Mouse (Mus musculus) CD4-positive naive resting alpha-beta T cell, adult 57 days (primary cell): Measurements from ENCODE around the gene 1700020A23Rik. TPM values are rescaled to one million over a fixed set of nuclear protein-coding genes. Genes with fewer than 3 reads are reported as not detected.

ENCODE experiments used
- total RNA-seq: library from RNA; stranded (reverse); gene quantifications from one replicate; pipeline ENCODE4 v1.2.4, GENCODE M21; 2023

Gene 1700020A23Rik
- not detected for total RNA-seq

GRCm38 (mm10) chr2:130404939-130405338, at the start of gene 1700020A23Rik, which contains the start of gene Gm28372:
Gene 1700020A23Rik, plus strand, starts transcription at chr2:130405259.
Gene Gm28372, plus strand, starts transcription at chr2:130405239.

GRCm38 (mm10) chr2:130397186-130397985, 7.7 kb upstream of the 1700020A23Rik start, which contains the start of gene Cpxm1:
Gene Cpxm1, minus strand, starts transcription at chr2:130397574.

GRCm38 (mm10) chr2:130406178-130406577, 1.1 kb downstream of the 1700020A23Rik start, which contains the start of gene Tmem239:
Gene Tmem239, plus strand, starts transcription at chr2:130406478.

GRCm38 (mm10) chr2:130424126-130424853, 19.2 kb downstream of the 1700020A23Rik start, which contains the start of the genes Vps16 and Pced1a:
Gene Vps16, plus strand, starts transcription at chr2:130424339.
Gene Pced1a, minus strand, starts transcription at chr2:130424701.

GRCm38 (mm10) chr2:130449794-130450433, 44.9 kb downstream of the 1700020A23Rik start, which contains the start of gene Ptpra:
Gene Ptpra, plus strand, starts transcription at chr2:130450278.

Other genes starting within 250 kb of the 1700020A23Rik start
- 191 TPM for gene Snrpb, start 225.9 kb upstream of the 1700020A23Rik start, total RNA-seq
- not detected for gene Tmc2, start 210.1 kb upstream of the 1700020A23Rik start, total RNA-seq
- gene Nop56, start 130.8 kb upstream of the 1700020A23Rik start, total RNA-seq: 424 TPM
- 127 TPM for gene Idh3b, start 120.7 kb upstream of the 1700020A23Rik start, total RNA-seq
- gene Ebf4, start 110.1 kb upstream of the 1700020A23Rik start, total RNA-seq: not detected
- gene Cpxm1, start 7.7 kb upstream of the 1700020A23Rik start, total RNA-seq: 0.65 TPM
- not detected for gene Gm28372, start within 50 bp of the 1700020A23Rik start, total RNA-seq
- gene Tmem239, start 1.2 kb downstream of the 1700020A23Rik start, total RNA-seq: not detected
- 132 TPM for gene Vps16, start 19.1 kb downstream of the 1700020A23Rik start, total RNA-seq
- gene Pced1a, start 19.4 kb downstream of the 1700020A23Rik start, total RNA-seq: 26.0 TPM
- gene Ptpra, start 45.0 kb downstream of the 1700020A23Rik start, total RNA-seq: 129 TPM
- gene Mrps26, start 158.5 kb downstream of the 1700020A23Rik start, total RNA-seq: 62.3 TPM
- gene Oxt, start 170.9 kb downstream of the 1700020A23Rik start, total RNA-seq: not detected
- not detected for gene Avp, start 177.3 kb downstream of the 1700020A23Rik start, total RNA-seq
- gene Fastkd5, start 224.8 kb downstream of the 1700020A23Rik start, total RNA-seq: 7.8 TPM
- gene Ubox5, start 224.8 kb downstream of the 1700020A23Rik start, total RNA-seq: 4.5 TPM
- 4.3 TPM for gene Lzts3, start 237.5 kb downstream of the 1700020A23Rik start, total RNA-seq